Mouse (Mus musculus): ENCODE results near the gene Cyfip2. TPM values are rescaled to one million over a fixed set of nuclear protein-coding genes. Genes with fewer than 3 reads are reported as not detected.

Gene Cyfip2
- polyA plus RNA-seq, 1 experiment from 2014 or later, result 5.4 TPM

DNA sequence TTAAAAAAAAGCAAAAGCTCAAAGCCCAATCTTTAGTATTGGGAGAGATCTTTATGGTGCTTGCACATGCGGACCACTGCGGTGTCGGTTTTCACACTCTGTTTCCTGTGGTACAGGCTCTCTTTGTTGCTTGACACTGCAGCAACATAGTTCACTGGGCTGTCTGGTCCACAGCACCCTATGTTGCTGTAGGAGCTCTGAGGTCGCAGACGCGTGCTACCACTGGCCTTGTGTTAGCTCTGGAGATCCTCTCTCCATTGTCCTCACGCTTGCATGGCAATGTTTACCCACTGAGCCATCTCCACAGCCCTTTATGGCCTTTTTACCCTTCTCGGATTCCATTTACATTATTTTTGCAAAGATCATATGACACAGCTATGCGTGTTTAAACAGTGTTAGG, 43.3 kb downstream of the Cyfip2 start:
- whole genome bisulfite sequencing, result 64% methylated on average over 9 of the region's 9 CpGs

DNA sequence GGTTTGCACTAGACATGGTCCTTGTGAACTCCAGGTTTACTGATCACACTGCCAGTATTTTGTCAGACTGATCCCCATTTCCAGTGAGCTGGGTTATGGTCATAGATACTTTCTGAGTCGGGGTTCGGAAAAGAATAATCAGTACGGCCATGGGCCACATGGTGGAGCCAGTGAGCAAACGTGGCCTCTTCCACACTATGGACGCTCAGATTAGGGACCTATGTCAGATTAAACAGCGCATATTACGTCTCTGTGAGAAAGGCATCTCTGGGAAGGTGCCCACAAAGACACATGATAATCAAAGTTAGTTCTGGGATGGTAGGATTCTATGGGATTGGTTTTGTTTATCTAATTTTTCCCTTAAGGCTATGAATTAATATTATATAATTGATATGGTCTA, 43.7 kb downstream of the Cyfip2 start:
- H3K4me2 ChIP-seq, result no peak overlapping the region
- no peak for ATAC-seq (ENCODE audit: insufficient number of reproducible peaks, low FRiP score, low TSS enrichment, low read depth)
- H3K4me3 ChIP-seq, result no peak overlapping the region
- H3K27ac ChIP-seq, result no peak overlapping the region
- H3K9ac ChIP-seq, result no peak overlapping the region
- H3K36me3 ChIP-seq, result 0 out of 2 replicates have a peak, but pooled peaks cover 3% of the 10 kb centered on the region
- H3K27me3 ChIP-seq, result no peaks in the 10 kb centered on the region
- no peaks in the 10 kb centered on the region for H3K4me1 ChIP-seq
- WGBS, result 27% methylated on average over 7 of the region's 7 CpGs
- H3K9me3 ChIP-seq, result no peaks in the 10 kb centered on the region

More for the DNA sequence above, 43.3 kb downstream of the Cyfip2 start:
- H3K27ac ChIP-seq, result no peak overlapping the region
- no peaks in the 10 kb centered on the region for H3K9me3 ChIP-seq
- H3K4me3 ChIP-seq, result no peak overlapping the region
- H3K27me3 ChIP-seq, result no peaks in the 10 kb centered on the region
- H3K9ac ChIP-seq, result no peak overlapping the region
- H3K36me3 ChIP-seq, result 0 out of 2 replicates have a peak, but pooled peaks cover 3% of the 10 kb centered on the region
- no peak for ATAC-seq (ENCODE audit: insufficient number of reproducible peaks, low FRiP score, low TSS enrichment, low read depth)
- H3K4me1 ChIP-seq, result no peaks in the 10 kb centered on the region
- H3K4me2 ChIP-seq, result no peak overlapping the region

DNA sequence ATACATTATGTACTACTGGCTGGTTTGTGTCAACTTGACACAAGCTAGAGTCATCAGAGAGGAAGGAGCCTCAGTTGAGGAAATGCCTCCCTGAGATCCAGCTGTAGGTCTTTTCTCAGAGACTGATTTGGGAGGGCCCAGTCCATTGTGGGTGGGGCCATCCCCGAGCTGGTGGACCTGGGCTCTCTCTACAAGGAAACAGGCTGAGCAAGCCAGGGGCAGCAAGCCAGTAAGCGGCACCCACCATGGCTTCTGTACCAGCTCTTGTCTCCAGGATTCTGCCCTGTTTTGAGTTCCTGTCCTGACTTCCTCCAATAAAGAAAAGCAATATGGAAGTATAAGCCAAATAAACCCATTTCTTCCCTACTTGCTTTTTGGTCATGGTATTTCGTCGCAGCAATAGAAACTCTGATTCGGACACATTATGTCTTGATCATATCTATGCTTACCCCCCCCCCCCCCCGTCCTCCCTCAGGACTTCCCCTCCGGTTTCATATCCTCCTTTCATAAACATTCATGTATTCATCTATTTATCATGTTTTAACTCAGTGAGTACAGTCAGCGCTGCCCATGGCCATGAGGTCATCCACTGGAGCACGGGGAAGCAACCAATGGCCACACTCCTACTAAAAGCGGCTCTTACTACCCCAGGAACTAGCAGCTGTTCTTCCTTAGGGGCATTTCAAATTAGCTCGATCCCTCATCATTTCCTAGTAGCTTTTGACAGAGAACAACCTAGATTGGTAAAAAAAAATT, 47.5 kb downstream of the Cyfip2 start:
- ATAC-seq (ENCODE audit: insufficient number of reproducible peaks, low FRiP score, low TSS enrichment, low read depth), result no peak

DNA sequence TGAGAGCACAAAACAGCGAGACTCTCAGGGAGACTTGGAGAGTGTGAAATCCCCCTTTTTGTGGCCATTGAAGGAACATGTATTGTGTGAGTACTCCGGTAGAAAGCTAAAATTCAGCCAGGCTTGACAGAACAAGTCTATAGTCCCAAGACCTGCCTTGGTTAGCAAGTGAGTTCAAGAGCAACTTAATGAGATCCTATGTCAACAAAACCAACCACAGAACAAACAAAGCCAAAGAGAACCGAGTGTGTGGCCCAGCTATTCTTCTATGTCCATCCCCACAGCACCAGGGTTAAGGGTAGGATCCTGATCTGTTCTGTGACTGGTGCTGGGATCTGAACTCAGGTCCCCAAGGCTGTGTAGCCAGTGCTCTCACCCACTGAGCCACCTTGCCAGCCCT, 48.1 kb downstream of the Cyfip2 start:
- WGBS, result 86% methylated on average over 3 of the region's 3 CpGs
- no peak for ATAC-seq (ENCODE audit: insufficient number of reproducible peaks, low FRiP score, low TSS enrichment, low read depth)
- Histone ChIP-seq H3K9ac (no peak overlapping the region), H3K27me3 (no peaks in the 10 kb centered on the region), H3K4me3 (no peak overlapping the region), H3K4me2 (no peak overlapping the region), H3K36me3 (0 out of 2 replicates have a peak, but pooled peaks cover 3% of the 10 kb centered on the region), H3K9me3 (no peaks in the 10 kb centered on the region), H3K4me1 (no peaks in the 10 kb centered on the region), H3K27ac (no peak overlapping the region)

More for the DNA sequence above, 47.5 kb downstream of the Cyfip2 start:
- Histone ChIP-seq H3K9me3 (no peaks in the 10 kb centered on the region), H3K9ac (no peak overlapping the region), H3K4me2 (no peak overlapping the region), H3K27ac (no peak overlapping the region), H3K36me3 (0 out of 2 replicates have a peak, but pooled peaks cover 3% of the 10 kb centered on the region), H3K4me1 (no peaks in the 10 kb centered on the region), H3K27me3 (no peaks in the 10 kb centered on the region), H3K4me3 (no peak overlapping the region)
- WGBS, result 81% methylated on average over 11 of the region's 11 CpGs

DNA sequence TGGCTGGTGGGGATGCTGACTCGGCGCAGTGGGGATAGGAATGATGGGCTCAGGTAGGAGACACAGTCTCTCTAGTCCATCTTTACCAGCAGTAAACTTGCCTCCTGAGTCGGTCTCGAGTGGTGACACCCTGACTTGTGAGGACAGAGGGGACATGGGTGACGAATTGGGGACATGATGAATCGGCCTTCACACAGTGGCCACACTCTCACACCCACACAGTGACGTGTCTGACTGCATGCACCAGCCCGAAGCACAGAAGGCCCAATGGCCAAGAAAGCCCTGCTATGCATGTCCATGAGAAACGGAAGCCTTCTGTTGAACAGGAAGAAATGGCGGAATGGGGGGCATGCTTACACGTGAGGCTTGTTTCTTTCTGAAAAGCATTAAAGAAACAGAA, 49.4 kb downstream of the Cyfip2 start:
- no peak overlapping the region for H3K4me2 ChIP-seq
- no peaks in the 10 kb centered on the region for H3K4me1 ChIP-seq
- 80% methylated on average over 11 of the region's 11 CpGs for WGBS
- no peak overlapping the region for H3K9ac ChIP-seq
- H3K4me3 ChIP-seq, result no peak overlapping the region
- H3K36me3 ChIP-seq, result 0 out of 2 replicates have a peak, but pooled peaks cover 3% of the 10 kb centered on the region
- H3K27me3 ChIP-seq, result no peaks in the 10 kb centered on the region
- no peak for ATAC-seq (ENCODE audit: insufficient number of reproducible peaks, low FRiP score, low TSS enrichment, low read depth)
- no peaks in the 10 kb centered on the region for H3K9me3 ChIP-seq
- no peak overlapping the region for H3K27ac ChIP-seq

DNA sequence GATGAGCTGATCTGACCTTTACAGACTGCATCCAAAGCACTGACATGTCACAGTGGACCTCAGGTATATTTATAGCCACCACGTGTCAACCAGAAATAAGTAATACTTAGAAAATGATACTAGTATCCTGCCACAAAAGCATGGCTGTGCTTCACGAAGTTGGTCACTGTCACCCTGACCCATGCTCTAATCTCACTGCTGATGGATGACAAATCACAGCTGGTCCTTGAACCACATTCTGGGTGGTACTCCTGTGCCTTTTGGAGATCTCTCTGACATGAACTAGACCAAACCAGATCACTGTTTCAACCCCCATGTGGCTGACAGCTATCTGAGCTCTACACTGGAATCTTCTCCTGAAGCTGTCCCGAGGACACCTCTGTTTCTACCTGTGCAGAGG, 49.8 kb downstream of the Cyfip2 start:
- ATAC-seq (ENCODE audit: insufficient number of reproducible peaks, low FRiP score, low TSS enrichment, low read depth), result no peak
- WGBS, result 76% methylated on average over 3 of the region's 3 CpGs
- Histone ChIP-seq H3K4me2 (no peak overlapping the region), H3K36me3 (no peaks in the 10 kb centered on the region), H3K27me3 (no peaks in the 10 kb centered on the region), H3K9me3 (no peaks in the 10 kb centered on the region), H3K9ac (no peak overlapping the region), H3K4me3 (no peak overlapping the region), H3K4me1 (no peaks in the 10 kb centered on the region), H3K27ac (no peak overlapping the region)

DNA sequence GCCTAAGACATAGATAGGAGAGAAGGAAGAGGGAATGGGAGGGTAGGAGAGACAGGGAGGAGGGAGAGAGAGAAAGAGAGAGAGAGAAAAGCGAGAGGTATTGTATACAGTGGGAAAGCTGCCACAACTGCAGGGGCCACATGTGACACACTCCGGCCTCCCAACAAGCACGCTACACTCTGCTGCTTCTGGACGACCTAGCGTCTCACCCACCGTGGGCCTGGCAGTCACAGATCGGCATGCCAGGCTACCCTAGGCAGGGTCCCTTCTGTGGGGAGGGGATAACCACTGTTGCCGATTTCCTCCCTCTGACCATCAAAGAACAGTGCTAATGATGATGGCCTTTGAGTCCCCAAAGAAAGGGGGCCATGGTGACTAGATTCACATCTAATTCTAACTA, 53.9 kb downstream of the Cyfip2 start:
- no peaks in the 10 kb centered on the region; the same call in 1 of the 2 replicates for H3K36me3 ChIP-seq
- H3K27ac ChIP-seq, result no peak overlapping the region
- H3K9ac ChIP-seq, result no peak overlapping the region
- no peak overlapping the region for H3K4me2 ChIP-seq
- no peak for ATAC-seq (ENCODE audit: insufficient number of reproducible peaks, low FRiP score, low TSS enrichment, low read depth)
- no peaks in the 10 kb centered on the region for H3K4me1 ChIP-seq
- no peaks in the 10 kb centered on the region for H3K27me3 ChIP-seq
- H3K9me3 ChIP-seq, result no peaks in the 10 kb centered on the region
- WGBS, result 93% methylated on average over 8 of the region's 8 CpGs
- no peak overlapping the region for H3K4me3 ChIP-seq

DNA sequence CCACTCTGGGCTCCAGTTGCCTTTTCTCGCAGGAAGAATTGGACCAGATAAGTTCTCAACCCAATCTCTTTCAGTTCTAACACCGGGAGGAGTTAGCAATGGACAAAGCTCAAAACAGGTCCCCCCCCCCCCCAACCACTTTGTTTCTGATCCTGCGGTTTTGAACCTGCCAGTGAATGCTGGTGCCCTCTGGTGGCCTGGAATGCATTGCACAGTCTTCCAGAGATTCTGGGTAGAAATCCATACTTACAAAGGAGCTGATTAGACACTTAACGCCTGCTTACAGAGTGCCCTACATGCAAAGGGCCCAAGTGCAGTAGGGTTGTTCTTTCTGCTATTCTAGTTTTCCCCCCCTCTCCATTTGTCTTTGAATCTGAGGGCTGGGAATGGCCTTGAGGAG, 54.5 kb downstream of the Cyfip2 start:
- H3K36me3 ChIP-seq, result no peaks in the 10 kb centered on the region; the same call in 1 of the 2 replicates
- no peak for ATAC-seq (ENCODE audit: insufficient number of reproducible peaks, low FRiP score, low TSS enrichment, low read depth)
- H3K27me3 ChIP-seq, result no peaks in the 10 kb centered on the region
- H3K4me2 ChIP-seq, result no peak overlapping the region
- 63% methylated on average over 4 of the region's 4 CpGs for WGBS
- no peak overlapping the region for H3K9ac ChIP-seq
- H3K27ac ChIP-seq, result no peak overlapping the region
- no peaks in the 10 kb centered on the region for H3K4me1 ChIP-seq
- H3K9me3 ChIP-seq, result no peaks in the 10 kb centered on the region
- H3K4me3 ChIP-seq, result no peak overlapping the region

DNA sequence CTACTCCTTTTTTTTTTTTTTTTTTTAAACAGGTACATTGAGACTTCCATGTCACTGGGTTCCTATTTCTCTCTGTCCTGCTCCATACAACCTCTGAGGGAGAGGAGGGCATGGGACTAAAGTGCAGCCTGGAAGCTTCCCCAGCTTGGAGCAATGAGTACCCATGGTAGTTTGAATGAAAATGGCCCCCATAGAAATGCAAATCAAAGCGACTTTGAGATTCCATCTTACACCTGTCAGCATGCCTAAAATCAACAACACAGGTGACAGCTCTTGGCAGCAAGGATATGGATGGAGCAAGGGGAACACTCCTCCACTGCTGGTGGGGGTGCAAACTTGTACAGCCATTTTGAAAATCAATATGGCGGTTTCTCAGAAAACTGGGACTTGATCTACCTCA, 57.4 kb downstream of the Cyfip2 start:
- no peak overlapping the region for H3K4me2 ChIP-seq
- no peak overlapping the region for H3K9ac ChIP-seq
- WGBS, result 80% methylated on average over 2 of the region's 2 CpGs
- no peak overlapping the region for H3K4me3 ChIP-seq
- H3K36me3 ChIP-seq, result no peaks in the 10 kb centered on the region; the same call in 1 of the 2 replicates
- ATAC-seq (ENCODE audit: insufficient number of reproducible peaks, low FRiP score, low TSS enrichment, low read depth), result no peak
- no peak overlapping the region for H3K27ac ChIP-seq
- no peaks in the 10 kb centered on the region for H3K4me1 ChIP-seq
- H3K9me3 ChIP-seq, result no peaks in the 10 kb centered on the region
- H3K27me3 ChIP-seq, result no peaks in the 10 kb centered on the region

DNA sequence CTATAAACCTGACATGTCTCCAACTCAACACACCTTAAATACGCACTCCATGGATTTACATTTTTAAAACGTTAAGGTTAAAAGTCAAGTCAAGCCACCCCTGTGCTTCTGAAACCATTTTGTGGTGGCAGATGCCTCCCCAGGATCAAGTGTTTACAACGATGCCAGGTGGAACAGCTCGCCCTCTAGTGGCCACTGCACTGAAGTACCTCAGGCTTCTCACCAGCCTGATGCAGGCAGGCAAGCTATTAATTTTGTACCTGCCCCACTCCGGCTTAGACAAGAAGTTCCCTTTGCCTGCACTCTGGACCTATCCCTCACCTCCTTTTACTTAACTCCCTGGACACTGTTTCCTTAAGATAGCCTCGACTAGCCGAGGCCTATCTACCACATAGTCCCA, 60.7 kb downstream of the Cyfip2 start:
- no peaks in the 10 kb centered on the region for H3K9me3 ChIP-seq
- no peak overlapping the region for H3K27ac ChIP-seq
- no peak overlapping the region for H3K4me3 ChIP-seq
- H3K36me3 ChIP-seq, result no peaks in the 10 kb centered on the region; the same call in 1 of the 2 replicates
- no peaks in the 10 kb centered on the region for H3K27me3 ChIP-seq
- no peak overlapping the region for H3K4me2 ChIP-seq
- no peak for ATAC-seq (ENCODE audit: insufficient number of reproducible peaks, low FRiP score, low TSS enrichment, low read depth)
- WGBS, result 31% methylated on average over 7 of the region's 7 CpGs
- no peaks in the 10 kb centered on the region for H3K4me1 ChIP-seq
- H3K9ac ChIP-seq, result no peak overlapping the region

DNA sequence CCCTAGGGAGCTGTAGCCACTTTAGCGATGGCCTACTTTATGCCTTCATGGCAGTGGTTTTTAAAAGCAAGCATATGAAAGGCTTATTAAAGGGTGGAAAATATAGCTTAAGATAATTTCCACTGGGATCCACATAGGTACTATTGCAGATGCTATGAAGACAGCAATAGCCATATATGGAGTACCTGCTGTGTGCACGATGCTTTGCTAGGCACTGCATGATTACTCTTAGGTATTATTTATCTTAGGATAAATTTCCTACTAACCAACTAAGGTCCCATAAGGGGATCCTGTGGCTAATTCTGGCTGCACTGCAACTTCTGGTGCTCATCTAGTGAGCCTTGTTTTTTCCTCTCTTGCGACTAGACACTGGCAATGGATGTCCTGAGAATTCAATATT, 64.3 kb downstream of the Cyfip2 start:
- Histone ChIP-seq H3K4me3 (no peak overlapping the region), H3K9ac (no peak overlapping the region), H3K9me3 (no peaks in the 10 kb centered on the region), H3K36me3 (no peaks in the 10 kb centered on the region), H3K27ac (no peak overlapping the region), H3K27me3 (no peaks in the 10 kb centered on the region), H3K4me1 (no peaks in the 10 kb centered on the region), H3K4me2 (no peak overlapping the region)
- WGBS, result 79% methylated on average over 3 of the region's 3 CpGs
- ATAC-seq (ENCODE audit: insufficient number of reproducible peaks, low FRiP score, low TSS enrichment, low read depth), result no peak

DNA sequence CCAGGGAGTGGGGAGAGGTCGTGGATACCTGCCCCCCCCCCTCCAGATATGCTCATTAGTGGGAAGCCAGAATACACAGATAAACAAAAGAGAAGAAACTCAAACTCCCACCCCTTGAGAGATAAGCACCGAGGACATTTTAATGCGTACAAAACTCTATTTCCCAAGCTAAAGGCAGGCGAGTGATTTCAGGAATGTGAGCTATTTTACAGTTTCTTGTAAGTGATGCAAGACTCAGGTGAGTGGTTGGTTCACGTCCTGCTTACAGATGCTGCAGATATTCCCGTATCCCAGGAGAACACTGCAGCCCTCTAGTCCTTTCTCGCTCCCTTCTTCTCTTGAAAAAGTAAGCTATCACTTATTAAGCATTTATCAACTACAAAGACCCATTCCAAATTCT, 66.3 kb downstream of the Cyfip2 start:
- Histone ChIP-seq H3K36me3 (no peaks in the 10 kb centered on the region), H3K9me3 (no peaks in the 10 kb centered on the region), H3K4me3 (no peak overlapping the region), H3K4me1 (no peaks in the 10 kb centered on the region), H3K4me2 (no peak overlapping the region), H3K9ac (no peak overlapping the region), H3K27ac (no peak overlapping the region), H3K27me3 (no peaks in the 10 kb centered on the region)
- no peak for ATAC-seq (ENCODE audit: insufficient number of reproducible peaks, low FRiP score, low TSS enrichment, low read depth)
- 59% methylated on average over 7 of the region's 7 CpGs for WGBS

Measured in limb, embryonic 15.5 days (tissue).